Mouse (Mus musculus): Measurements from ENCODE around the gene Bloc1s3. TPM values are rescaled to one million over a fixed set of nuclear protein-coding genes. Genes with fewer than 3 reads are reported as not detected.
A peak's percentile ranks its signal among the peaks of the same experiment; 100 is the strongest.
"Not testable (repeated sequence)": the region's sequence is repeated elsewhere in the genome, so short reads cannot be mapped to it uniquely, and the experiment has no call there.

Gene Bloc1s3
- polyA plus RNA-seq, 1 experiment: 12.2 TPM

- no peak for DNase-seq
- Histone ChIP-seq H3K4me3 (replicated peaks; ENCODE audit: extremely low read depth, low read depth, low read length) (no peak overlapping the region), H3K4me1 (ENCODE audit: control insufficient read depth, insufficient read depth, low read length) (peaks cover 17% of the 10 kb centered on the region)
- TF ChIP-seq POLR2A (IDR thresholded peaks at IDR 0.05; ENCODE audit: borderline replicate concordance, extremely low read depth, low read depth, low read length): no peak
- no peak for TF ChIP-seq CTCF (IDR thresholded peaks at IDR 0.05; ENCODE audit: insufficient read depth, low read length)
- 6% methylated on average over 72 of the region's 72 CpGs for WGBS
These were observed 15.0 kb upstream of the Bloc1s3 start for GRCm38 (mm10) chr7:19523017-19523756.

- TF ChIP-seq CTCF (IDR thresholded peaks at IDR 0.05; ENCODE audit: insufficient read depth, low read length) (no peak), POLR2A (IDR thresholded peaks at IDR 0.05; ENCODE audit: borderline replicate concordance, extremely low read depth, low read depth, low read length) (no peak)
- peaks cover 17% of the 10 kb centered on the region for H3K4me1 ChIP-seq (ENCODE audit: control insufficient read depth, insufficient read depth, low read length)
- WGBS: 16% methylated on average over 23 of the region's 23 CpGs
- no peak overlapping the region for H3K4me3 ChIP-seq (replicated peaks; ENCODE audit: extremely low read depth, low read depth, low read length)
- DNase-seq: no peak
These were observed 11.9 kb upstream of the Bloc1s3 start for GRCm38 (mm10) chr7:19520032-19520431.

DNA sequence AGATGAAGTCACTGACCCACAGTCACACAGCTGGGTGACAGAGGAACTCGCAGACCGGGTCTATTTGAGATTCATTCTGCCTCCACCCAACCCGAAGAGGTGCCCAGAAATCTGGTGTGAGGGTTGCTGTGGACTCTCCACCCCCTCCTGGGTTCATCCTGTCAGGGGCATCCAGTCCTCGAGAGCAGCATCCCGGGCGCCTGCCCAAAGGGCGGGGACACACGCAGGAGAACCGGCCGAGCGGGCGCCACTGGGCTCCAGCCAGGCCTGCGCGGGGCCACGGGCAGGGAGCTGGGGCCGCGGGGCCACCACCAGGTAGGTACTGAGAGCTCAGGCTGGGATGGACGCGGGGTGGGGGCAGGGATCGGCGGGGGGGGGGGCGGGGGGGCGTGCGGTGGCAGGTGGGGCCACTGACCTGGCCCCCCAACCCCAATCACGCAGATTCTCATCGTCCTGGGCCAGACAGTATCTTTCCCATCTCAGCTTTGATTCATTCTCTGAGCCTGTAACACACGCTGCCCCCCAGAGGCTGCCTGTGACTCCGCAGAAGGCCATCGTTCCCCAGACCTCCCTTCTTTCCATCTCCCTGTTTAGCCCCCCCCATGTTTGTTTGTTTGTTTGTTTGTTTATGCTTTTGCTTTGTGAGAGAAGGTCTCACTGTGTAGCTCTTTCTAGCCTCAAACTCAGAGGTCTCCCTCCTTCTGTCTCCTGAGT lies 9.6 kb upstream of the Bloc1s3 start, which contains the start of gene Nkpd1:
Gene Nkpd1, plus strand, starts transcription at position 187 of the 714 bp plus-strand sequence.
- no peak for DNase-seq
- WGBS: 5% methylated on average over 27 of the region's 29 CpGs
- Histone ChIP-seq H3K4me1 (ENCODE audit: control insufficient read depth, insufficient read depth, low read length) (peaks cover 2% of the 10 kb centered on the region), H3K4me3 (replicated peaks; ENCODE audit: extremely low read depth, low read depth, low read length) (no peak within 1 kb of the TSS)
- peak; percentile 55 for TF ChIP-seq CTCF (IDR thresholded peaks at IDR 0.05; ENCODE audit: insufficient read depth, low read length)
- TF ChIP-seq POLR2A (IDR thresholded peaks at IDR 0.05; ENCODE audit: borderline replicate concordance, extremely low read depth, low read depth, low read length): no peak

DNA sequence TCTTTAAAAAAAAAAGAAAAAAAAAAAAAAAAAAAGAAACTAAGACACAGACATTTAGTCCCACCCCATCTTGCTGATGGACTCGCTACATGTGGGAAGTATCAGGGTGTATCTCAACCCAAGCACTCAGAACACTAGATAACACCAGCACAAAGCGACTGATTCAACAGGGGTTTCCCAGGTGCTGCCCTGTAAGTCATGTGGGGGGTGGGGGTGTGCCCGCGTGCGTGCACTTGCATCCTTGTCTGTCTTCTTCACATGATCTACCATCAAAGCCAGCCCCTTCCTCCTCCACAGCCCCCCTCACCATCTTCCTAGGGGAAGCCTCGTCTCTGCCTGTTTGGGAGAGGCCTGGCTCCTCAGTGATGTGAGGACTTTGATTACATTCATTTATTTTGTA lies 4.2 kb upstream of the Bloc1s3 start:
- Histone ChIP-seq H3K4me1 (ENCODE audit: control insufficient read depth, insufficient read depth, low read length) (peaks cover 6% of the 10 kb centered on the region), H3K4me3 (replicated peaks; ENCODE audit: extremely low read depth, low read depth, low read length) (no peak overlapping the region)
- TF ChIP-seq POLR2A (IDR thresholded peaks at IDR 0.05; ENCODE audit: borderline replicate concordance, extremely low read depth, low read depth, low read length): no peak
- TF ChIP-seq CTCF (IDR thresholded peaks at IDR 0.05; ENCODE audit: insufficient read depth, low read length): no peak
- WGBS: 72% methylated on average over 6 of the region's 6 CpGs
- no peak for DNase-seq

- DNase-seq; H3K4me3 ChIP-seq (replicated peaks; ENCODE audit: extremely low read depth, low read depth, low read length); H3K4me1 ChIP-seq (ENCODE audit: control insufficient read depth, insufficient read depth, low read length): not testable (repeated sequence)
- WGBS: 71% methylated on average over 7 of the region's 7 CpGs
These were observed 3.8 kb upstream of the Bloc1s3 start for GRCm38 (mm10) chr7:19511934-19512333.

GRCm38 (mm10) chr7:19509786-19510185 lies 1.6 kb upstream of the Bloc1s3 start:
- DNase-seq: no peak
- H3K4me3 ChIP-seq (replicated peaks; ENCODE audit: extremely low read depth, low read depth, low read length): no peak overlapping the region
- TF ChIP-seq POLR2A (IDR thresholded peaks at IDR 0.05; ENCODE audit: borderline replicate concordance, extremely low read depth, low read depth, low read length): no peak
- TF ChIP-seq CTCF (IDR thresholded peaks at IDR 0.05; ENCODE audit: insufficient read depth, low read length): no peak
- peaks cover 6% of the 10 kb centered on the region for H3K4me1 ChIP-seq (ENCODE audit: control insufficient read depth, insufficient read depth, low read length)
- WGBS: 95% methylated on average over 7 of the region's 7 CpGs

DNA sequence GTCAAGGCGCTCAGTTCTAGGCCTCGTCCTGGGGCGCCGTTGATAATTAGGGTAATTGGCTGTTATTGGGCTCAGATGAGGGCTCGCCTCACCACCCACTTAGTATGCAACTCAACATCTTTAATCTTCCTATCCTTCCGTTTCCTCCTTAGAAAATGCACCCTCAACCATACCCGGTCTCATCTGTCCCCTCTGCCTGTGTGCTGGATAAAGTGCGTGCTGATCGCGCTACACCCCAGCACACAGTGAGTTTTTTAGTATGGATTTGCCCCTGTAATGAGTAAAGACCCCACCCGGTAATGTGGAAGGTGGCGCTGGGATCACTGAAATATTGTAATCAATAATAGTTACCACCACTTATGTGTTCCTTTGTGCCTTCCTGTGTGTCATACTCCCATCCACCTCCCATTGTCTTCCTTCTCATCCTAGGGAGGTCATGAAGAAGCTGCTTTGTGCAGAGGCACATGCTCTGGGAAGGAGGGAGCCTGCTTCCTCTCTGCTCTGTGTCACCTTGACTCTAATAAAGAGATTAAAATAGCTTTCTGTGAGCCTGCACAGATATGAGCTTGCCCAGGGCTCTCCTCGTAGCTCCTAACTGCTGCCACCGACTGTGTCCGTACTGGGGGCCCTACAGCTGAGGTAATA lies 879 bp upstream of the Bloc1s3 start:
- H3K4me3 ChIP-seq (replicated peaks; ENCODE audit: extremely low read depth, low read depth, low read length): peak overlapping the region; percentile 93
- DNase-seq: no peak
- peaks cover 6% of the 10 kb centered on the region for H3K4me1 ChIP-seq (ENCODE audit: control insufficient read depth, insufficient read depth, low read length)
- 4% methylated on average over 15 of the region's 15 CpGs for WGBS
- TF ChIP-seq CTCF (IDR thresholded peaks at IDR 0.05; ENCODE audit: insufficient read depth, low read length) (no peak), POLR2A (IDR thresholded peaks at IDR 0.05; ENCODE audit: borderline replicate concordance, extremely low read depth, low read depth, low read length) (no peak)

- no peak for TF ChIP-seq CTCF (IDR thresholded peaks at IDR 0.05; ENCODE audit: insufficient read depth, low read length)
- no peak for DNase-seq
- WGBS: 6% methylated on average over 18 of the region's 18 CpGs
- peaks cover 6% of the 10 kb centered on the region for H3K4me1 ChIP-seq (ENCODE audit: control insufficient read depth, insufficient read depth, low read length)
- H3K4me3 ChIP-seq (replicated peaks; ENCODE audit: extremely low read depth, low read depth, low read length): peak overlapping the region; percentile 93
These were observed 570 bp downstream of the Bloc1s3 start for GRCm38 (mm10) chr7:19507612-19507981.

GRCm38 (mm10) chr7:19506969-19507611 lies 1.1 kb downstream of the Bloc1s3 start:
- H3K4me3 ChIP-seq (replicated peaks; ENCODE audit: extremely low read depth, low read depth, low read length): peak overlapping the region; percentile 53
- peaks cover 6% of the 10 kb centered on the region for H3K4me1 ChIP-seq (ENCODE audit: control insufficient read depth, insufficient read depth, low read length)
- DNase-seq: peak; percentile 35
- TF ChIP-seq POLR2A (IDR thresholded peaks at IDR 0.05; ENCODE audit: borderline replicate concordance, extremely low read depth, low read depth, low read length): no peak
- TF ChIP-seq CTCF (IDR thresholded peaks at IDR 0.05; ENCODE audit: insufficient read depth, low read length): no peak
- WGBS: 5% methylated on average over 71 of the region's 71 CpGs
